Mouse (Mus musculus) limb, embryonic 13.5 days (tissue): ENCODE measurements around the gene Bcl7c. TPM values are rescaled to one million over a fixed set of nuclear protein-coding genes. Genes with fewer than 3 reads are reported as not detected.
A peak's percentile ranks its signal among the peaks of the same experiment; 100 is the strongest.

Source experiments
- ATAC-seq: fragments of 200-750 bp; cut with Nextera tagmentation; 2 replicates; pipeline ENCODE4 v1.8.0; 2017; ENCODE audit warnings: low read depth, moderate number of reproducible peaks, moderate TSS enrichment; ENCODE audit not compliant: low FRiP score
- H3K27ac ChIP-seq: fragments of 300-500 bp; sonication (generic); 2 replicates; pipeline ENCODE4 v1.5.1; 2015; ENCODE audit warnings: inconsistent platforms, mild to moderate bottlenecking, moderate library complexity
- H3K27me3 ChIP-seq: fragments of 300-500 bp; sonication (generic); 2 replicates; pipeline ENCODE4 v1.6.1; 2015; ENCODE audit warnings: mild to moderate bottlenecking, inconsistent platforms
- H3K36me3 ChIP-seq: fragments of 300-500 bp; sonication (generic); 2 replicates; pipeline ENCODE4 v1.6.1; 2015; ENCODE audit warnings: inconsistent platforms, mild to moderate bottlenecking, moderate library complexity
- H3K4me1 ChIP-seq: fragments of 300-500 bp; sonication (generic); 2 replicates; pipeline ENCODE4 v1.6.1; 2015; ENCODE audit warnings: inconsistent platforms
- H3K4me2 ChIP-seq: fragments of 300-500 bp; sonication (generic); replicated peaks from 2 replicates; pipeline ENCODE4 v1.6.1; 2015; ENCODE audit warnings: inconsistent platforms, mild to moderate bottlenecking, moderate library complexity
- H3K4me3 ChIP-seq: fragments of 300-500 bp; sonication (generic); 2 replicates; pipeline ENCODE4 v1.5.1; 2015; ENCODE audit warnings: moderate library complexity, mild to moderate bottlenecking, inconsistent platforms
- H3K9ac ChIP-seq: fragments of 300-500 bp; sonication (generic); 2 replicates; pipeline ENCODE4 v1.6.1; 2015; ENCODE audit warnings: mild to moderate bottlenecking, inconsistent platforms
- H3K9me3 ChIP-seq: fragments of 300-500 bp; sonication (generic); 2 replicates; pipeline ENCODE4 v1.6.1; 2016; ENCODE audit warnings: inconsistent platforms
- WGBS: fragments of 180-500 bp; shearing (Covaris S2); methylation state at CpG from one replicate; pipeline ENCODE4 v1.1.7; 2015; 5-methylcytosine and 5-hydroxymethylcytosine counted together
- polyA plus RNA-seq: library from polyadenylated mRNA; unstranded; fragments of >200 nt; fragmentation: Nextera tagmentation; extraction: Ambion mirVana; gene quantifications from 2 replicates; pipeline ENCODE4 v1.2.1, GENCODE M21; 2015

Bcl7c gene
- polyA plus RNA-seq, 1 experiment from 2014 or later: 82.3 TPM

DNA sequence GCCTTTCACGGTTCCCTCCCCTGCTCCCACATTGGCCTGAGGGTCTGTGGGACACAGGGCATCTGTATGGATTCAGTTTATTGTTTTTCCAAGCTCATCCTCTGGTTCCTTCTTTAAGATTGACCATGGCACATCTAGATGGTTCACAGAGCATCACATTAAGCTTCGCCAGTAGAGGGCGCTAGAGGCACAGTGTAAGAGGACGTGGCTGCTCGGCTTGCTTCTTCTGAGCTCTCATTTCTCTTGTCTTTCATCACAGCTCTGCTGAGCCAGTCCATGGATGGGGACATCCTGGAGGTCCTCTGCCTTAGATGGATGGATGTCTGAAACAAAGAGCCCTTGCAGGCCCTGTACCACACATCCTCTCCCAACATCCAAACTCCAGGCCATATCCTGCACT, 33.8 kb downstream of the Bcl7c start:
- Histone ChIP-seq H3K27me3 (no peaks in the 10 kb centered on the region), H3K9ac (no peak overlapping the region), H3K36me3 (peaks cover 26% of the 10 kb centered on the region), H3K9me3 (no peaks in the 10 kb centered on the region), H3K27ac (no peak overlapping the region), H3K4me2 (no peak overlapping the region), H3K4me3 (no peak overlapping the region), H3K4me1 (no peaks in the 10 kb centered on the region)
- WGBS: 2% methylated on average over 5 of the region's 5 CpGs
- ATAC-seq: peak; percentile 88

DNA sequence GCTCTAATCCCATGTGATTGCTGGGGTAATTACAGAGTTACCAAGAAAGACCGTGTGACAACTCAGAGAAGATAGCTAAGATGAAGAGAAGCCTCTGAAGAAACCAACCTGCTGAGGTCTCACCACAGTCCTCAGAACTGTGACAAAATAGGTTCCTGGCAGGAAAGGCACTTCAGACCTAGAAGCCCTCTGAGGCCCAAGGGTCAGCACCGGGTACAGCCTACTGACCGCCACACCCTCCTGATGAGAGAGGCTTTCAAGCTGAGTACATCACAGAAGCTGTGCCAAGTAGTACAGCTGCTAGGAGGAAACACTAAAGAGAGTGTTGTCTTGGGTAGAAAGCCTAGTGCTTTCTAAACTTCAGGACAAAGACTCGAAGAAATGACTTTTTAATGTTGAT, 36.0 kb downstream of the Bcl7c start:
- Histone ChIP-seq H3K4me1 (no peaks in the 10 kb centered on the region), H3K36me3 (peaks cover 34% of the 10 kb centered on the region), H3K9ac (no peak overlapping the region), H3K4me2 (no peak overlapping the region), H3K27me3 (no peaks in the 10 kb centered on the region), H3K4me3 (no peak overlapping the region), H3K27ac (no peak overlapping the region), H3K9me3 (no peaks in the 10 kb centered on the region)
- no peak for ATAC-seq
- WGBS: 70% methylated on average over 4 of the region's 4 CpGs

DNA sequence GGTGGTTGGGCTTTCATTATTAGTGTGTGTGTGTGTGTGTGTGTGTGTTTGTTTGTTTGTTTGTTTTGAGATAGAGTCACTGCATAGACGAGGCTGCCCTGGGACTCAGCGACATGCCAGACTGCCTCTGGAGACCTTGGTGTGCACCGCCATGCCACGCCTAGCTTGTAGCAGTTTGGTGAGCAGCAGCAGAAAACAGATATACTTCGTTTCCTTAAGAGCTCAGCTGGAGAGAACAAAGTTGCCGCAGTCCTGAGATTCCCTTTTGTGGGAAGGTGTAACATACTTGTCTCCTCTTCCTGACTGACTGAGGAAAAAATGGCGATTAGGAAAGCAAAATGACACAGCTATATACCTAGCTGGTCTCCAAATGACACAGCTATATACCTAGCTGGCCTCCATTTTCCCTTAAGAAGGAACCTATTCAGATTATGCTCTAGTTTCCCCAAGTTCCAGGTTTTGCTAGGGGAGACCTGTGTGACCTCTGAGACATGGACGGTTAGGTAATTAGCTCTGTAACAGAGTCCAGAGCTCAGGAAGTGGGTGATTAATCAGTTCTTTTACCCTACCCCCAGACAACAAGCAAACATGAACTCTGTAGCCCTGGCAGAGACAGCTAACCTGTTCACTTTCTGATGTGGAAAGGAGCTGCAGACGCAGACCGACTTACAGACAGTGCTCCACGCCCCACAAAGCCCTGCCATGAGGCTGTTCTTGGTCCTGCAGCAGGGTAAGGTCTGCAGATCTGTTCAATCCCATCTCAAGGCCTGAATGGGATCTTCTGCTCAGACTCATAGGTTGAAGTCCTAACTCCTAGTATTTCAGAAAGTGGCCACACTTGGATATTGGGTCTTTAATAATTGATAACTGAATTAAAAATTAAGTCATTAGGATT, 36.6 kb downstream of the Bcl7c start:
- no peak overlapping the region for H3K9ac ChIP-seq
- peaks cover 31% of the 10 kb centered on the region for H3K36me3 ChIP-seq
- ATAC-seq: no peak
- no peak overlapping the region for H3K4me3 ChIP-seq
- no peak overlapping the region for H3K27ac ChIP-seq
- H3K4me1 ChIP-seq: no peaks in the 10 kb centered on the region
- H3K4me2 ChIP-seq: no peak overlapping the region
- no peaks in the 10 kb centered on the region for H3K27me3 ChIP-seq
- H3K9me3 ChIP-seq: no peaks in the 10 kb centered on the region
- 58% methylated on average over 11 of the region's 11 CpGs for WGBS

DNA sequence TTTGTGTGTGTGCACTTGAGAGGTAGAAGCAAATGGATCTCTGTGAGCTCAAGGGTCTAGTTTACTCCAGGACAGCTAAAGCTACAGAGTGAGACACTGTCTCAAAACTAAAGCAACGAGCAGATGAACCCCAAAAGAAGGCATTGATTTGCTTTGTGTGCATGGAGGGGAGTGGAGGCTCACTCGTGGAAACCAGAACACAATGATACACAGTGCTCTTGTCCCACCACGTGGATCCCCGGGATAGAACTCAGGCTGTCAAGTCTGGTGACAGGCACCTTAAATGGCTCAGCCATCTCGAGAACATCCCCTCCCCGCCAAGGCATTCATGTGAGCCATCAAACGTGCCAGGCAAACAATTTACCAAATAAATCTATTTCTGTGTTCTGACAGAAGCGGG, 41.6 kb downstream of the Bcl7c start:
- no peaks in the 10 kb centered on the region for H3K27me3 ChIP-seq
- H3K4me3 ChIP-seq: no peak overlapping the region
- no peak overlapping the region for H3K4me2 ChIP-seq
- H3K4me1 ChIP-seq: no peaks in the 10 kb centered on the region
- no peaks in the 10 kb centered on the region for H3K9me3 ChIP-seq
- H3K36me3 ChIP-seq: peaks cover 64% of the 10 kb centered on the region
- H3K9ac ChIP-seq: no peak overlapping the region
- no peak overlapping the region for H3K27ac ChIP-seq
- ATAC-seq: no peak
- 85% methylated on average over 8 of the region's 8 CpGs for WGBS

- H3K9me3 ChIP-seq: no peaks in the 10 kb centered on the region
- ATAC-seq: no peak
- H3K4me2 ChIP-seq: no peak overlapping the region
- peaks cover 69% of the 10 kb centered on the region for H3K36me3 ChIP-seq
- no peak overlapping the region for H3K4me3 ChIP-seq
- H3K9ac ChIP-seq: no peak overlapping the region
- no peaks in the 10 kb centered on the region for H3K27me3 ChIP-seq
- no peak overlapping the region for H3K27ac ChIP-seq
- no peaks in the 10 kb centered on the region for H3K4me1 ChIP-seq
- WGBS: 88% methylated on average over 13 of the region's 13 CpGs
Observed at GRCm38 (mm10) chr7:127666679-127667078, 42.1 kb downstream of the Bcl7c start.

GRCm38 (mm10) chr7:127666066-127666654, 42.6 kb downstream of the Bcl7c start:
- 92% methylated on average over 6 of the region's 6 CpGs for WGBS
- ATAC-seq: no peak
- H3K4me3 ChIP-seq: no peak overlapping the region
- H3K4me2 ChIP-seq: no peak overlapping the region
- no peak overlapping the region for H3K27ac ChIP-seq
- H3K36me3 ChIP-seq: peaks cover 74% of the 10 kb centered on the region
- no peaks in the 10 kb centered on the region for H3K27me3 ChIP-seq
- H3K9me3 ChIP-seq: 0 out of 2 replicates have a peak, but pooled peaks cover 3% of the 10 kb centered on the region
- no peak overlapping the region for H3K9ac ChIP-seq
- no peaks in the 10 kb centered on the region for H3K4me1 ChIP-seq

DNA sequence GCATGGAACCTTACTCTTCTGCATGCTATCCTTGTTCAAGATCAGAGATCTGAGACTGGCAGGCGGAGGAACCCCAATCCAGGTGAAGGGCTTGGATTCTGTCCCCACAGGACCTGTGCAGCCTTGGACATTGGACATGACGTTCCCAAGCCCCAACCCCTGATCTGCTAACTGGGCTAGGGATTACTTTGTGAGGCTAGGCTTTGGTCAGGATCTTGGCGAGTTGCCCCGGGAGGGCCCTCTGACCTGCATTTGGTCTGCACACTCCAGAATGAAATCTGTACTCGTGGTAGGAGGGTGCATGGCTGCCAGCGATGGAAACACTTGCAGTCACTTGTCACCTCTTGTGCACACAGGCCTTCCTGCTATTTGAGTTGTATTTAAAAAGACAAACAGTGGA, 45.8 kb downstream of the Bcl7c start:
- no peak for ATAC-seq
- WGBS: 90% methylated on average over 6 of the region's 6 CpGs
- Histone ChIP-seq H3K9me3 (0 out of 2 replicates have a peak, but pooled peaks cover 3% of the 10 kb centered on the region), H3K4me2 (no peak overlapping the region), H3K4me3 (no peak overlapping the region), H3K27ac (no peak overlapping the region), H3K27me3 (no peaks in the 10 kb centered on the region), H3K4me1 (no peaks in the 10 kb centered on the region), H3K36me3 (peaks cover 69% of the 10 kb centered on the region), H3K9ac (no peak overlapping the region)

DNA sequence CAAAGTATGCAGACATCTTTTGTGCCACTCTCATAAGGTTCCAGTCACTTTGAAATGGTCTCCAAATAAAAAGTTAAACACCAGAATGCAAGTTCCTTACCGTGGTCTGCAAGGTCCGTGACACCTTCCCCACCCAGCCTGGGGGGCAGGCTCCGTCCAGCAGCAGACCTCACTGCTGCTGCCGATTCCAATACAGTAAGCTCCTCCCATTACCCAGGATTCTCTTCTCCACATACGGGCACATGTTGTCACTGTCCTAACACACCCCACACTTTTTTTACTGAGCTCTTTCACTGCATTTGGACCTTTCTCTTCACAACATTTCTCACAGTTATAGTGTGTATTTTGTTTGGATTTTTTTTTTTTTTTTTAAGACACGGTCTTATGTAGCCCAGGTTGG, 46.9 kb downstream of the Bcl7c start:
- ATAC-seq: no peak
- Histone ChIP-seq H3K36me3 (peaks cover 63% of the 10 kb centered on the region), H3K27me3 (no peaks in the 10 kb centered on the region), H3K9me3 (0 out of 2 replicates have a peak, but pooled peaks cover 8% of the 10 kb centered on the region), H3K27ac (no peak overlapping the region), H3K4me3 (no peak overlapping the region), H3K9ac (no peak overlapping the region), H3K4me1 (no peaks in the 10 kb centered on the region), H3K4me2 (no peak overlapping the region)
- WGBS: 80% methylated on average over 6 of the region's 6 CpGs

GRCm38 (mm10) chr7:127660882-127661281, 47.9 kb downstream of the Bcl7c start:
- no peaks in the 10 kb centered on the region for H3K27me3 ChIP-seq
- H3K4me2 ChIP-seq: no peak overlapping the region
- 81% methylated on average over 3 of the region's 3 CpGs for WGBS
- 0 out of 2 replicates have a peak, but pooled peaks cover 8% of the 10 kb centered on the region for H3K9me3 ChIP-seq
- H3K27ac ChIP-seq: no peak overlapping the region
- no peak for ATAC-seq
- H3K9ac ChIP-seq: no peak overlapping the region
- peaks cover 54% of the 10 kb centered on the region for H3K36me3 ChIP-seq
- no peak overlapping the region for H3K4me3 ChIP-seq
- no peaks in the 10 kb centered on the region for H3K4me1 ChIP-seq

- ATAC-seq: no peak
- H3K4me3 ChIP-seq: no peak overlapping the region
- H3K9ac ChIP-seq: no peak overlapping the region
- no peak overlapping the region for H3K4me2 ChIP-seq
- H3K27ac ChIP-seq: no peak overlapping the region
- H3K9me3 ChIP-seq: 0 out of 2 replicates have a peak, but pooled peaks cover 8% of the 10 kb centered on the region
- H3K36me3 ChIP-seq: peaks cover 15% of the 10 kb centered on the region
- 37% methylated on average over 4 of the region's 4 CpGs for WGBS
- H3K4me1 ChIP-seq: peaks cover 8% of the 10 kb centered on the region
- no peaks in the 10 kb centered on the region for H3K27me3 ChIP-seq
Observed at GRCm38 (mm10) chr7:127656946-127657345, 51.8 kb downstream of the Bcl7c start.

GRCm38 (mm10) chr7:127654318-127654717, 54.4 kb downstream of the Bcl7c start:
- Histone ChIP-seq H3K4me1 (peaks cover 11% of the 10 kb centered on the region), H3K9me3 (0 out of 2 replicates have a peak, but pooled peaks cover 5% of the 10 kb centered on the region), H3K36me3 (no peaks in the 10 kb centered on the region), H3K9ac (no peak overlapping the region), H3K27me3 (no peaks in the 10 kb centered on the region), H3K4me3 (no peak overlapping the region), H3K27ac (no peak overlapping the region), H3K4me2 (no peak overlapping the region)
- 78% methylated on average over 10 of the region's 10 CpGs for WGBS
- ATAC-seq: no peak

GRCm38 (mm10) chr7:127652050-127652449, 56.7 kb downstream of the Bcl7c start:
- peak overlapping the region; percentile 23 for H3K4me3 ChIP-seq
- peak overlapping the region; percentile 54 for H3K9ac ChIP-seq
- ATAC-seq: peak; percentile 70; the same call in 1 of the 2 replicates
- WGBS: 11% methylated on average over 18 of the region's 18 CpGs
- 0 out of 2 replicates have a peak, but pooled peaks cover 2% of the 10 kb centered on the region for H3K9me3 ChIP-seq
- peaks cover 11% of the 10 kb centered on the region for H3K4me1 ChIP-seq
- H3K4me2 ChIP-seq: peak overlapping the region; percentile 53
- H3K27ac ChIP-seq: peak overlapping the region; percentile 39
- no peaks in the 10 kb centered on the region for H3K27me3 ChIP-seq
- no peaks in the 10 kb centered on the region for H3K36me3 ChIP-seq
